Mouse (Mus musculus) stomach, embryonic 16.5 days (tissue): ENCODE results near the gene Mrpl39. TPM values are rescaled to one million over a fixed set of nuclear protein-coding genes. Genes with fewer than 3 reads are reported as not detected.

Experiments
- ATAC-seq: fragments of 200-750 bp; cut with Nextera tagmentation; 2 replicates; pipeline ENCODE4 v1.8.0; 2017; ENCODE audit warnings: moderate number of reproducible peaks, moderate TSS enrichment; ENCODE audit not compliant: insufficient read depth, low FRiP score
- H3K27ac ChIP-seq: fragments of 300-500 bp; sonication (generic); 2 replicates; pipeline ENCODE4 v1.5.1; 2014; ENCODE audit warnings: low read length
- H3K27me3 ChIP-seq: fragments of 300-500 bp; sonication (generic); 2 replicates; pipeline ENCODE4 v1.6.1; 2014; ENCODE audit warnings: low read length, control low read depth, mixed read lengths; ENCODE audit not compliant: control insufficient read depth, insufficient read depth
- H3K36me3 ChIP-seq: fragments of 300-500 bp; sonication (generic); 2 replicates; pipeline ENCODE4 v1.6.1; 2014; ENCODE audit warnings: low read length; ENCODE audit not compliant: control insufficient read depth, insufficient read depth
- H3K4me1 ChIP-seq: fragments of 300-500 bp; sonication (generic); 2 replicates; pipeline ENCODE4 v1.6.1; 2014; ENCODE audit warnings: low read length, control low read depth, mixed read lengths; ENCODE audit not compliant: control insufficient read depth, insufficient read depth
- H3K4me2 ChIP-seq: fragments of 300-500 bp; sonication (generic); 2 replicates; pipeline ENCODE4 v1.6.1; 2014; ENCODE audit warnings: low read depth, low read length, mixed read lengths
- H3K4me3 ChIP-seq: fragments of 300-500 bp; sonication (generic); replicated peaks from 2 replicates; pipeline ENCODE4 v1.5.1; 2014; ENCODE audit warnings: mild to moderate bottlenecking, low read length
- H3K9ac ChIP-seq: fragments of 300-500 bp; sonication (generic); 2 replicates; pipeline ENCODE4 v1.6.1; 2014; ENCODE audit warnings: low read length
- H3K9me3 ChIP-seq: fragments of 300-500 bp; sonication (generic); replicated peaks from 2 replicates; pipeline ENCODE4 v1.6.1; 2016; ENCODE audit warnings: low read length, control low read depth; ENCODE audit not compliant: control insufficient read depth
- WGBS: fragments of 180-500 bp; shearing (Covaris S2); extraction: QIAGEN DNeasy Blood & Tissue Kit; methylation state at CpG from one replicate; pipeline ENCODE4 v1.1.7; 2014; 5-methylcytosine and 5-hydroxymethylcytosine counted together
- polyA plus RNA-seq: library from polyadenylated mRNA; unstranded; fragments of >200 nt; fragmentation: Nextera tagmentation; extraction: Ambion mirVana; gene quantifications from 2 replicates; pipeline ENCODE4 v1.2.1, GENCODE M21; 2015

The Mrpl39 gene
- polyA plus RNA-seq, 1 experiment from 2014 or later = 46.9 TPM

DNA sequence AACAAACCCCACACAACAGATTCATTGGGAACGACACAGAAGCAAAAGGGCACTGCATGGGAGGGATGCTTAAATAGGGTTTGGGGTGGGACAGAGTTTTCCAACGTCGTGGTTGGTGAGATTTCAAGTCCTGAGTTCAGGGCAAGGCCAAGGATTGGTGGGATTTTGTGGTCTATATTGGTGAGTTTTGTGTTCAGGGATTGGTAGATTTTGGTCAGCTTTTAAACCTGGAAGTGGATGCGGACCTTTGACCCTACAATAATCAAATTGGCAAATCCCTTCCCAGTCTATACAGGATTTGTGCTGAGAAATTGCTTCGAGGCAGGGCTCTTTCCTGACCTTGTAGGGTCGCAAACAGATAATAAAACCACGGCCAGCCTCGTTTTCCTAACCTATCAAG lies 32.4 kb upstream of the Mrpl39 start:
- no peak overlapping the region for H3K9ac ChIP-seq
- no peaks in the 10 kb centered on the region for H3K36me3 ChIP-seq
- H3K4me1 ChIP-seq = no peaks in the 10 kb centered on the region
- no peaks in the 10 kb centered on the region for H3K27me3 ChIP-seq
- no peaks in the 10 kb centered on the region for H3K9me3 ChIP-seq
- H3K4me3 ChIP-seq = no peak overlapping the region
- no peak for ATAC-seq
- H3K4me2 ChIP-seq = no peak overlapping the region
- 84% methylated on average over 8 of the region's 8 CpGs for WGBS
- H3K27ac ChIP-seq = no peak overlapping the region

DNA sequence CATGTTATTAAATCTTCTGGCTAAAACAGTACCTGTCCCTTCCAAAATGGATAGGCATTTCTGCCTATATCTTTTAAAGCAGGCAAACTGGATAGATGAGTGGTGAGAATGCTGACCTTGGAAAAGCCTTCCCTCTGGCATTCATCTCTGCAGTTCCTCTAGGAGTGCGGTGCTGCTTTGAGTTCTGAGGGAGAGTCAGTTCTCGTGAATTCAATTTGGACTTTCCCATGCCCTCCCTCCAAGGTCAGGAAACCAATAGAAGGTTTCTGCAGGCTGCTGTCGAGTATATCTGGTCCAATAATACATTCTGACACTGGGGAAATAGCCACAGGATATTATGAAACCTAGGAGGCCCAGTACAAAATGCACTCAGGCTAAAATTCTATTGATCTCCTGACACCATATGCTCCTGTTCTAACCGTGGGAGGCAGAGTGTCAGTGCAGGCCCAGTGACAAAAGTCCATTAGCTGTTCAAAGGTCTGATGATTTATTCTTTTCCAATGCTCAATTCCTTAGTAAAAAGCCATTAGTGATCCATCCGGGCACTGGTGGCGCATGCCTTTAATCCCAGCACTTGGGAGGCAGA lies 10.3 kb upstream of the Mrpl39 start:
- H3K4me3 ChIP-seq = no peak overlapping the region
- WGBS = 74% methylated on average over 6 of the region's 6 CpGs
- no peak overlapping the region for H3K4me2 ChIP-seq
- no peaks in the 10 kb centered on the region for H3K9me3 ChIP-seq
- H3K4me1 ChIP-seq = no peaks in the 10 kb centered on the region
- no peak for ATAC-seq
- H3K27ac ChIP-seq = no peak overlapping the region
- H3K27me3 ChIP-seq = no peaks in the 10 kb centered on the region
- no peak overlapping the region for H3K9ac ChIP-seq
- no peaks in the 10 kb centered on the region for H3K36me3 ChIP-seq

DNA sequence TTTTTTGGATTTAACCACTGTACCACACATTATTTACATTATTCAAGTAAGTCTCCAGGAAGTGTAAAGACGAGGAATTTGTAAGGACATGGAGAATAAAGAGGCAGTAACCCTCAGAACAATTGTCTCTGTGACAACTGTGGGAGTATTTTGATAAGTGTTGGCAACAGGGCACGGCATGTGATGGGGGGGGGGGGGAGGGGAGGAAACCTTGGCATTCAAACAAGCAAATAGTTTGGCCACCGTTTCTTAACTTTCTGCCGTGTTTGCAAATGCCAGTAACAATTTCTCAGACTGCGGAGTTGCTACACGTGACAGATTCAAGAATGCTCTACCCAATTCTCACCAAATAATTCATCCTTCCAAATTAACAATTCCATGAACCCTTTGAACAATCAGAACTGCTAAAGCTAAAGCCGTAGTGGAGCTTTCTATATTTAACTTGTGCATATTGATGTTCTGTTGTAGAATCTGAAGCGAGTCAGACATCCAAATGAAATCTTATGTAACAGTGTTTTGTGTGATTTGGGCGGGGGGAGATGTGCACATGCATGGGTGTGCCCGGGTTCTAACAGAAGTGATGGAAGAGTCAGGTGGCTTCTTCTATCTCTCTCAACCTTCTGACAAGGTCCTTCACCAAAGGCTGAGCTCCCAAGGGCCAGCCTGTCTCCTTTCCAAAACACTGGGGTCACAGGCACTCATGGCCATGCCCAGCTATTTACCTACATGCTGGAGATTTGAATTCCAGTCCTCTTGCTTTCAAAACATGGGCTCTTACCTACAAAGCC lies 9.4 kb upstream of the Mrpl39 start:
- no peaks in the 10 kb centered on the region for H3K4me1 ChIP-seq
- H3K4me3 ChIP-seq = no peak overlapping the region
- H3K9ac ChIP-seq = no peak overlapping the region
- no peaks in the 10 kb centered on the region for H3K36me3 ChIP-seq
- ATAC-seq = no peak
- H3K4me2 ChIP-seq = no peak overlapping the region
- no peaks in the 10 kb centered on the region for H3K9me3 ChIP-seq
- H3K27ac ChIP-seq = no peak overlapping the region
- no peaks in the 10 kb centered on the region for H3K27me3 ChIP-seq
- 58% methylated on average over 10 of the region's 10 CpGs for WGBS

DNA sequence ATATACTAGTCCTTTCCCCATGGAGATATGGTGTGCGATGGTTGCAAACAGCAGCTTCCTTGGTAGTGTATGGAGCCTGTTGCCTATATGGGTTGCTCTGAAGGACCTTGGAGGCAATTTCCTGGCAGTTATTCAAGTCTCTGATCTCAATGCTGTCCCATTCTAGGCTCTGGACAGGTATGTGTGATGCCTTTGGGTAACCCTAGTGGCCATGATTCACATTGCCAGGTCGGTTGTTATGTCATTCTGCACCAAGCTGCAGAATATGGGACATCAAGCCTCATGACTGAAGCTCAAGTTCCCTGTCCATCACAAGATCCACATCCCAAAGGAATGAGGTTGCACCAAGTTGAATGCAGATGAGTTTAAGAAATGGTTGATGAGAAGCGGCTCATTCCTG lies 1.8 kb upstream of the Mrpl39 start:
- H3K9me3 ChIP-seq = no peaks in the 10 kb centered on the region
- H3K4me2 ChIP-seq = no peak overlapping the region
- H3K27ac ChIP-seq = no peak overlapping the region
- no peak overlapping the region for H3K9ac ChIP-seq
- H3K4me3 ChIP-seq = no peak overlapping the region
- no peaks in the 10 kb centered on the region for H3K27me3 ChIP-seq
- WGBS = 81% methylated on average over 3 of the region's 3 CpGs
- H3K36me3 ChIP-seq = no peaks in the 10 kb centered on the region
- ATAC-seq = no peak
- peaks cover 6% of the 10 kb centered on the region for H3K4me1 ChIP-seq

DNA sequence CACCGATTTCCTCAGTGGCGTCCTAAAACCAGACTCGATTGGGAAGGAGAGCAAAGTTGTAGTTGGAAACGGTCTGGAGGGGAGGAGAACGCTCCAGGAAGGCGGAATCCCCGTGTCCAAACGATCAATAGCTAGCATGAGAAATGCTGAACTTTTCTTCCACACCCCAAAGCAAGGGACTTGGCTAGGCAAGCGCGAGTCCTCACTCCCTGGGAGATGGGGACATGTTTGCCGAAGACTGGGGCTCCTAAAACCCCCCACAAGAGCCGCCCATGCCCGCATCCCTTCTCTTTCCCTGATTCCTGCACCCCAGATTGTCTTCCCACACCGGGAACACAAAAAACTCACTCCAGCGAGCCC lies 756 bp downstream of the Mrpl39 start:
- ATAC-seq = peak; percentile 47; the same call in 1 of the 2 replicates
- no peak overlapping the region for H3K27ac ChIP-seq
- H3K9ac ChIP-seq = peak overlapping the region; percentile 86
- no peaks in the 10 kb centered on the region for H3K27me3 ChIP-seq
- peaks cover 6% of the 10 kb centered on the region for H3K4me1 ChIP-seq
- H3K9me3 ChIP-seq = no peaks in the 10 kb centered on the region
- H3K4me2 ChIP-seq = peak overlapping the region; percentile 87
- no peaks in the 10 kb centered on the region for H3K36me3 ChIP-seq
- H3K4me3 ChIP-seq = peak overlapping the region; percentile 88
- 1% methylated on average over 15 of the region's 15 CpGs for WGBS

DNA sequence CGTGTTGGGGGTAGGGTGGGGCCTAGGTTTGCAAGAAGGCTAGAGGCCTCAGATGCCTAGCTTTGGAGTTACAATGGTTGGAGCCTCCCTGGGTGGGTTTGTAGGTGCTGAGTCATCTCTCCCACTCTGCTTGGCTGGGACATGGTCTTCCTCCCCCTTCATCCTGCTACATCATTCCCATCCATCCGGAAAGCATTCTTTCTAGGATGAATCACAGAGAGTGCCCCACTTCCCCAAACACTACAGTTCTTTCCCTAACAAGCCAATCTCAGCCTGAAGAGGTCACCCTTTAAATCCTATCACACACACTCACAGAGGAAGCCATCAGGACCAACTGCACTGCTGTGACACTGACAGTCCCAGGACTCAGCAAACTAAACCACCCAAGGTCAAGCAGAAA lies 14.9 kb downstream of the Mrpl39 start:
- no peak for ATAC-seq
- Histone ChIP-seq H3K9me3 (no peaks in the 10 kb centered on the region), H3K27ac (no peak overlapping the region), H3K4me2 (no peak overlapping the region), H3K9ac (no peak overlapping the region), H3K4me1 (no peaks in the 10 kb centered on the region), H3K27me3 (no peaks in the 10 kb centered on the region), H3K4me3 (no peak overlapping the region), H3K36me3 (peaks cover 18% of the 10 kb centered on the region; the same call in 1 of the 2 replicates)
- WGBS = 100% methylated on average over 2 of the region's 2 CpGs

DNA sequence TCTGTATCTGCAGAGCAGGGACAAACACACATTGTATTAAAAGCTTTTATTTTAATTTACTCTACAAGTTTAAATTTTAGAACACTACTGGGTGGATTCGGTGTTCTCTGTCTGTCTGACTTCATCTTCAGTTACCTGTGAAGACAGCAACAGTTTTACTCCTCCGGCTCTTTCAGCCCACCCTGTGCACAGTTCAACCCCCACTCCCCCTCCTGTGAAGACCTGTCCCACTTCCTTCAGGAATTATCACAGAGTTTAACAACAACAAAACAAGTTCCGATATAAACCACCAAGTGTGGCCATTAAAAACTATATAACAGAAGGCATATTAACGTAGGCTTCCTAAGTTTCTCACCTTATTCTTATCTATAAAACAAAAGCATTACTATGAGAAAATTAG lies 17.3 kb downstream of the Mrpl39 start:
- Histone ChIP-seq H3K4me3 (no peak overlapping the region), H3K4me1 (no peaks in the 10 kb centered on the region), H3K27ac (no peak overlapping the region), H3K9me3 (no peaks in the 10 kb centered on the region), H3K36me3 (peaks cover 8% of the 10 kb centered on the region; the same call in 1 of the 2 replicates), H3K27me3 (no peaks in the 10 kb centered on the region), H3K9ac (no peak overlapping the region), H3K4me2 (no peak overlapping the region)
- no peak for ATAC-seq
- 94% methylated on average over 4 of the region's 4 CpGs for WGBS

DNA sequence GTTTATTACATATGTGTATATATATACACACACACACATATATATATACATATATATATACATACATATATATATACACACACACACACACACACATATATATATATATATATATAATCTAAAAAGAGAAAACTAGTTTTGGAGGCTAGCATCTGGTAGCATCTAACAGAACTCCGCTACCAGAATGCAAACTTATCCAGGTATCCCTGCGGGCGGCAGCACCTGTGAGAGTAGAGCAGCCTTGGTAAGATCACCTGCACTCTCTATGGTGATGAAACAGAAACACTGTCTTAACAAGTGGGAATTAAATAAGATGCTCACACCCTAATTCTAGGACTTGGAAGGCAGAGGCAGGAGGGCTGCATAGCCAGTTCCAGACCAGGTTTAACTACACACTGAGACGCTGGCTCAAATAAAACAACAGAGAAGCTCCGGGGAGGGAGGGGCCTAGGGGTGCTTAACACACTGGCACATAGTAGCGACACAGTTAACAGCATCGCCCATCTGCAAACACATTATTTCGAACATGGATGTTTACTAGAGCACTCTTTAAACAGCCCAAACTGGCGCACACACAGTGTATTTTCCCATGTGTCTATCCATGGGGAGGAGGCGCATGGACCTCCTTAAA lies 17.8 kb downstream of the Mrpl39 start:
- Histone ChIP-seq H3K4me2 (no peak overlapping the region), H3K27ac (no peak overlapping the region), H3K4me3 (no peak overlapping the region), H3K27me3 (no peaks in the 10 kb centered on the region), H3K9ac (no peak overlapping the region), H3K9me3 (no peaks in the 10 kb centered on the region), H3K4me1 (no peaks in the 10 kb centered on the region), H3K36me3 (peaks cover 8% of the 10 kb centered on the region; the same call in 1 of the 2 replicates)
- ATAC-seq = no peak
- WGBS = 91% methylated on average over 10 of the region's 10 CpGs
